Comparison of ENCODE assay signal across 7 mouse cellular contexts in the genomic region with DNA sequence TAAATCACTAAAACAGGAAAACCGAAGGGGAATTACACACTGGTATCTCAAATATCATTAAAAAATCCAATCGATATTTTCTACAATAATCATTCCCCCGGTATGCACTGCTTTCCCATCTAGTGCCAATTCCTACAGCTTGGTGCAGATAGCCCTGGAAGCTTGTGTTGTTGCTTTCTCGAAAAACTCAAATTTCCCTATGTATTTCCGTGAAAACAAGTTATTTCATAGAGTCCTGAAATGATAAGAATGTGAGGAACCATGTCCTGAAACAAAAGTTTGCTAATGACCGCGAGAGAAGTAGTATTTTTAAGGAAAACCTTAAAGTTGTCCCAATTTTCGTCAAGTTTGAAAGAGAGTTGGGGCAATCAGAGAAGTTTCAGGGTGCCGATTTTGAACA. TPM values are rescaled to one million over a fixed set of nuclear protein-coding genes. Genes with fewer than 3 reads are reported as not detected.
DNase-seq lines count a peak whose midpoint lies in the region; ATAC-seq and TF ChIP-seq lines count a peak whose summit lies in the region.

No protein-coding gene starts in this region.

- H3K27ac ChIP-seq in lung, embryonic 14.5 days (ENCODE audit: low read depth): peak overlapping the region; percentile 100
- H3K27ac ChIP-seq in embryonic facial prominence, embryonic 15.5 days (replicated peaks): peak overlapping the region; percentile 98
- peak overlapping the region; percentile 100 for H3K27ac ChIP-seq in limb, embryonic 12.5 days
- peak overlapping the region; percentile 98 for H3K27ac ChIP-seq in stomach, embryonic 15.5 days

- H3K4me3 ChIP-seq in lung, embryonic 14.5 days (ENCODE audit: low read depth, low read length): peak overlapping the region; percentile 50
- peak overlapping the region; percentile 55 for H3K4me3 ChIP-seq in embryonic facial prominence, embryonic 15.5 days (replicated peaks)
- peak overlapping the region; percentile 66 for H3K4me3 ChIP-seq in limb, embryonic 12.5 days (replicated peaks)
- peak overlapping the region; percentile 56 for H3K4me3 ChIP-seq in stomach, embryonic 15.5 days (replicated peaks)

- H3K9ac ChIP-seq in lung, embryonic 14.5 days: peak overlapping the region; percentile 97
- 0 out of 2 replicates have a peak overlapping the region, but pooled peaks have one; percentile 21 for H3K9ac ChIP-seq in embryonic facial prominence, embryonic 15.5 days
- peak overlapping the region; percentile 86 for H3K9ac ChIP-seq in limb, embryonic 12.5 days (replicated peaks)
- H3K9ac ChIP-seq in stomach, embryonic 15.5 days: no peak overlapping the region

- H3K4me2 ChIP-seq in lung, embryonic 14.5 days: peak overlapping the region; percentile 85
- H3K4me2 ChIP-seq in embryonic facial prominence, embryonic 15.5 days (replicated peaks): peak overlapping the region; percentile 93
- peak overlapping the region; percentile 90 for H3K4me2 ChIP-seq in limb, embryonic 12.5 days
- H3K4me2 ChIP-seq in stomach, embryonic 15.5 days: peak overlapping the region; percentile 89

- H3K36me3 ChIP-seq in lung, embryonic 14.5 days (ENCODE audit: insufficient read depth): no peaks in the 10 kb centered on the region
- H3K36me3 ChIP-seq in embryonic facial prominence, embryonic 15.5 days: no peaks in the 10 kb centered on the region
- no peaks in the 10 kb centered on the region for H3K36me3 ChIP-seq in limb, embryonic 12.5 days
- no peaks in the 10 kb centered on the region for H3K36me3 ChIP-seq in stomach, embryonic 15.5 days

- 16% methylated on average over 9 of the region's 9 CpGs for WGBS in lung, embryonic 14.5 days
- 22% methylated on average over 9 of the region's 9 CpGs for WGBS in embryonic facial prominence, embryonic 15.5 days
- WGBS in limb, embryonic 12.5 days: 21% methylated on average over 9 of the region's 9 CpGs
- 15% methylated on average over 9 of the region's 9 CpGs for WGBS in stomach, embryonic 15.5 days

- DNase-seq in lung, embryonic 14.5 days: peak; percentile 51
- no peak for DNase-seq in lung, adult 18-20 months
- no peak for DNase-seq in cerebellum, adult 8-10 months
- no peak for DNase-seq in right cerebral cortex, postnatal 10 days (ENCODE audit: low spot score in 2 of 2)

- peaks cover 8% of the 10 kb centered on the region for H3K4me1 ChIP-seq in lung, embryonic 14.5 days (ENCODE audit: insufficient read depth)
- H3K4me1 ChIP-seq in embryonic facial prominence, embryonic 15.5 days: peaks cover 27% of the 10 kb centered on the region
- H3K4me1 ChIP-seq in limb, embryonic 12.5 days (replicated peaks): peaks cover 5% of the 10 kb centered on the region
- H3K4me1 ChIP-seq in stomach, embryonic 15.5 days: peaks cover 12% of the 10 kb centered on the region

- no peak for ATAC-seq in lung, embryonic 14.5 days (ENCODE audit: insufficient read depth)
- no peak for ATAC-seq in embryonic facial prominence, embryonic 15.5 days (ENCODE audit: insufficient number of reproducible peaks, low FRiP score, low TSS enrichment, low read depth)
- no peak for ATAC-seq in limb, embryonic 12.5 days (ENCODE audit: insufficient number of reproducible peaks, insufficient read depth, low FRiP score, low TSS enrichment, low read depth)
- ATAC-seq in stomach, embryonic 15.5 days (ENCODE audit: insufficient read depth, low FRiP score, low read depth): no peak

- no peak for TF ChIP-seq CTCF in lung, embryonic 14.5 days (IDR thresholded peaks at IDR 0.05; ENCODE audit: low read depth)

- no peaks in the 10 kb centered on the region for H3K9me3 ChIP-seq in lung, embryonic 14.5 days (ENCODE audit: low read depth, low read length)
- H3K9me3 ChIP-seq in embryonic facial prominence, embryonic 15.5 days (replicated peaks): no peaks in the 10 kb centered on the region
- no peaks in the 10 kb centered on the region for H3K9me3 ChIP-seq in limb, embryonic 12.5 days
- no peaks in the 10 kb centered on the region for H3K9me3 ChIP-seq in stomach, embryonic 15.5 days

- no peaks in the 10 kb centered on the region for H3K27me3 ChIP-seq in lung, embryonic 14.5 days (ENCODE audit: insufficient read depth, low read length)
- no peaks in the 10 kb centered on the region for H3K27me3 ChIP-seq in embryonic facial prominence, embryonic 15.5 days
- H3K27me3 ChIP-seq in limb, embryonic 12.5 days: no peaks in the 10 kb centered on the region
- H3K27me3 ChIP-seq in stomach, embryonic 15.5 days (replicated peaks): no peaks in the 10 kb centered on the region

RNA-seq across cellular contexts. Expression of a gene that starts 1.3 kb away (rescaled TPM):
- 0.87 and 0.99 TPM in 2 replicates for polyA plus RNA-seq in lung, embryonic 14.5 days (2014; fragmentation: Nextera tagmentation; extraction: Ambion mirVana)
- polyA plus RNA-seq in embryonic facial prominence, embryonic 15.5 days (2015; fragmentation: Nextera tagmentation; extraction: Ambion mirVana): 0.44 and 0.55 TPM in 2 replicates
- 0.58 and 0.80 TPM in 2 replicates for polyA plus RNA-seq in limb, embryonic 12.5 days (2016; fragmentation: Nextera tagmentation; extraction: Ambion mirVana)
- polyA plus RNA-seq in stomach, embryonic 15.5 days (2015; fragmentation: Nextera tagmentation; extraction: Ambion mirVana): 0.89 and 0.98 TPM in 2 replicates

RNA-seq across cellular contexts. Expression of a gene that starts 2.9 kb away (rescaled TPM):
- 1.4 and 2.7 TPM in 2 replicates for polyA plus RNA-seq in lung, embryonic 14.5 days (2014; fragmentation: Nextera tagmentation; extraction: Ambion mirVana)
- polyA plus RNA-seq in embryonic facial prominence, embryonic 15.5 days (2015; fragmentation: Nextera tagmentation; extraction: Ambion mirVana): 1.1 and 1.7 TPM in 2 replicates
- polyA plus RNA-seq in limb, embryonic 12.5 days (2016; fragmentation: Nextera tagmentation; extraction: Ambion mirVana): 2.7 and 3.6 TPM in 2 replicates
- 1.7 and 2.0 TPM in 2 replicates for polyA plus RNA-seq in stomach, embryonic 15.5 days (2015; fragmentation: Nextera tagmentation; extraction: Ambion mirVana)

RNA-seq across cellular contexts. Expression of a gene that starts 7.8 kb away (rescaled TPM):
- 8.2 and 10.6 TPM in 2 replicates for polyA plus RNA-seq in lung, embryonic 14.5 days (2014; fragmentation: Nextera tagmentation; extraction: Ambion mirVana)
- polyA plus RNA-seq in embryonic facial prominence, embryonic 15.5 days (2015; fragmentation: Nextera tagmentation; extraction: Ambion mirVana): 3.7 and 4.4 TPM in 2 replicates
- 11.1 and 12.8 TPM in 2 replicates for polyA plus RNA-seq in limb, embryonic 12.5 days (2016; fragmentation: Nextera tagmentation; extraction: Ambion mirVana)
- 6.7 TPM in 2 replicates for polyA plus RNA-seq in stomach, embryonic 15.5 days (2015; fragmentation: Nextera tagmentation; extraction: Ambion mirVana)

RNA-seq across cellular contexts. Expression of a gene that starts 10.5 kb away (rescaled TPM):
- polyA plus RNA-seq in lung, embryonic 14.5 days (2014; fragmentation: Nextera tagmentation; extraction: Ambion mirVana): 2.0 and 2.6 TPM in 2 replicates
- 0.25 and 0.37 TPM in 2 replicates for polyA plus RNA-seq in embryonic facial prominence, embryonic 15.5 days (2015; fragmentation: Nextera tagmentation; extraction: Ambion mirVana)
- 2.1 and 3.2 TPM in 2 replicates for polyA plus RNA-seq in limb, embryonic 12.5 days (2016; fragmentation: Nextera tagmentation; extraction: Ambion mirVana)
- 0.83 and 0.94 TPM in 2 replicates for polyA plus RNA-seq in stomach, embryonic 15.5 days (2015; fragmentation: Nextera tagmentation; extraction: Ambion mirVana)

RNA-seq across cellular contexts. Expression of a gene that starts 11.2 kb away (rescaled TPM):
- polyA plus RNA-seq in lung, embryonic 14.5 days (2014; fragmentation: Nextera tagmentation; extraction: Ambion mirVana): 1.0 and 1.8 TPM in 2 replicates
- polyA plus RNA-seq in embryonic facial prominence, embryonic 15.5 days (2015; fragmentation: Nextera tagmentation; extraction: Ambion mirVana): 1.0 and 1.1 TPM in 2 replicates
- 1.4 TPM in 2 replicates for polyA plus RNA-seq in limb, embryonic 12.5 days (2016; fragmentation: Nextera tagmentation; extraction: Ambion mirVana)
- 1.0 and 1.5 TPM in 2 replicates for polyA plus RNA-seq in stomach, embryonic 15.5 days (2015; fragmentation: Nextera tagmentation; extraction: Ambion mirVana)
